Comparison of ENCODE assay signal across 9 mouse cellular contexts in the genomic region with DNA sequence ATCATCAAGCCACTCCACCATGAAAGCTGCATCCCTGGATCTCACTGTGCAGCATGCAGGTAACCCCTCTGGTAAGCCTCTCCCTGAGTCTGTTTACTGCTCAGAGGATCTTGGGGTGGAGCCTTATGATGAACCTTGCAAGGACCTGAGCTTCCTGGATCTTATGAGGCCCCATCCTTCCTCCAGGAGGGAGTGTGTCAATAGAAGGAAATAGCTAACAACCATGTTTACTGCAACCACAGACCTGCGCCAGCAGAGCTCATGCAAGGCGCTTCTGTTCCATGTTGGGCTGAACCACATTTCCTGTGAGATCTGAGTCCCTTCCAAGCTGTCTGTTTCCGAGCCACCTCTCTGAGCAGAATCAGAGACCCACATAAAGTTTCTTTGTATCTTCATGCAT. TPM values are rescaled to one million over a fixed set of nuclear protein-coding genes. Genes with fewer than 3 reads are reported as not detected.
A peak's percentile ranks its signal among the peaks of the same experiment; 100 is the strongest.
DNase-seq lines count a peak whose midpoint lies in the region; ATAC-seq and TF ChIP-seq lines count a peak whose summit lies in the region.
"Had no signal": no experiment of that assay in that cellular context is flagged by ENCODE, and none has a peak within 500 bp of the region (broad histone marks: within the 10 kb centered on the region; RNA-seq: fewer than 3 reads in every experiment).

No protein-coding gene starts in this region.

- H3K4me1 ChIP-seq in lung, embryonic 14.5 days (ENCODE audit: insufficient read depth) = peaks cover 36% of the 10 kb centered on the region
- peaks cover 50% of the 10 kb centered on the region for H3K4me1 ChIP-seq in lung, embryonic 16.5 days (replicated peaks; ENCODE audit: control insufficient read depth, insufficient read depth, low read length)

- H3K9ac ChIP-seq in lung, embryonic 14.5 days = no peak overlapping the region
- no peak overlapping the region for H3K9ac ChIP-seq in lung, embryonic 16.5 days (ENCODE audit: low read length)

- H3K36me3 ChIP-seq in lung, embryonic 14.5 days (ENCODE audit: insufficient read depth) = peaks cover 17% of the 10 kb centered on the region; the same call in 1 of the 2 replicates
- peaks cover 8% of the 10 kb centered on the region for H3K36me3 ChIP-seq in lung, embryonic 16.5 days (ENCODE audit: control insufficient read depth, insufficient read depth, low read length)

- DNase-seq in lung, embryonic 14.5 days = peak; percentile 64
- DNase-seq in lung, postnatal 14 days = no peak
- DNase-seq in induced T-regulatory cell, adult 2 months (ENCODE audit: low read depth) = peak; percentile 63
- DNase-seq in thymus, postnatal 4 days = peak; percentile 51
- no peak for DNase-seq in left cerebral cortex, adult 9 months (ENCODE audit: low spot score in 2 of 2)
- no peak for DNase-seq in adipocyte (ENCODE audit: low spot score)
- no peak for DNase-seq in Muller cell, postnatal 12 days (ENCODE audit: inconsistent ontology term)
- DNase-seq: cerebellum, postnatal 10 days had no signal

- no peaks in the 10 kb centered on the region for H3K9me3 ChIP-seq in lung, embryonic 14.5 days (ENCODE audit: low read depth, low read length)
- H3K9me3 ChIP-seq in lung, embryonic 16.5 days (ENCODE audit: control insufficient read depth, low read length) = no peaks in the 10 kb centered on the region

- H3K4me2 ChIP-seq in lung, embryonic 14.5 days = peak overlapping the region; percentile 53; the same call in 1 of the 2 replicates
- H3K4me2 ChIP-seq in lung, embryonic 16.5 days (ENCODE audit: low read depth, low read length) = no peak overlapping the region

- 31% methylated on average over 3 of the region's 3 CpGs for WGBS in lung, embryonic 14.5 days
- WGBS in lung, embryonic 16.5 days = 38% methylated on average over 3 of the region's 3 CpGs

- no peak for TF ChIP-seq CTCF in lung, embryonic 14.5 days (IDR thresholded peaks at IDR 0.05; ENCODE audit: low read depth)

- H3K4me3 ChIP-seq in lung, embryonic 14.5 days (ENCODE audit: low read depth, low read length) = no peak overlapping the region
- no peak overlapping the region for H3K4me3 ChIP-seq in lung, embryonic 16.5 days (ENCODE audit: low read length)

- peak overlapping the region; percentile 91 for H3K27ac ChIP-seq in lung, embryonic 14.5 days (ENCODE audit: low read depth)
- peak overlapping the region; percentile 95 for H3K27ac ChIP-seq in lung, embryonic 16.5 days (ENCODE audit: low read length)

- no peaks in the 10 kb centered on the region for H3K27me3 ChIP-seq in lung, embryonic 14.5 days (ENCODE audit: insufficient read depth, low read length)
- no peaks in the 10 kb centered on the region for H3K27me3 ChIP-seq in lung, embryonic 16.5 days (ENCODE audit: control insufficient read depth, insufficient read depth, low read depth, low read length)

- ATAC-seq in lung, embryonic 14.5 days (ENCODE audit: insufficient read depth) = no peak
- peak; percentile 32 for ATAC-seq in lung, embryonic 16.5 days (ENCODE audit: low read depth)

RNA-seq across cellular contexts. Expression of a gene that starts 10.0 kb away (rescaled TPM):
- polyA plus RNA-seq in lung, embryonic 14.5 days (2014; fragmentation: Nextera tagmentation; extraction: Ambion mirVana) = 86.6 and 87.0 TPM in 2 replicates
- 59.0 and 64.4 TPM in 2 replicates for polyA plus RNA-seq in lung, embryonic 16.5 days (2015; fragmentation: Nextera tagmentation; extraction: Ambion mirVana)

Comparison
In these comparisons a context has a peak if more than half of its experiments do, and no peak if none do; other contexts are left out.
1. DNase-seq: peak in lung, embryonic 14.5 days (single experiment), induced T-regulatory cell, adult 2 months (single experiment) and thymus, postnatal 4 days (single experiment); none in lung, postnatal 14 days (single experiment), left cerebral cortex, adult 9 months (0 of 2), adipocyte (single experiment) and Muller cell, postnatal 12 days (single experiment).